Mouse (Mus musculus) E14TG2a.4 (cell line): Measurements from ENCODE around the gene AI464131.

Experiments used
- CTCF ChIP-seq: conservative IDR thresholded peaks from 2 replicates; pipeline ENCODE4 v1.5.1; 2014; ENCODE audit warnings: low read length
- NANOG ChIP-seq: IDR thresholded peaks from 2 replicates; pipeline ENCODE4 v1.6.1; 2014; ENCODE audit warnings: borderline replicate concordance, low read length, mixed read lengths
- POU5F1 ChIP-seq: IDR thresholded peaks from 2 replicates; pipeline ENCODE4 v1.6.1; 2014; ENCODE audit warnings: low read length, borderline replicate concordance

GRCm38 (mm10) chr4:41547086-41547485 lies 44.2 kb upstream of the AI464131 start:
- no peak for TF ChIP-seq CTCF
- no peak for TF ChIP-seq NANOG
- no peak for TF ChIP-seq POU5F1
